Mouse (Mus musculus): ENCODE results near the gene Scrn3.

- no peak for TF ChIP-seq POLR2A (IDR thresholded peaks at IDR 0.05; ENCODE audit: borderline replicate concordance, extremely low read depth, insufficient read depth, insufficient read length, poor library complexity, severe bottlenecking)
- no peak for TF ChIP-seq CTCF (IDR thresholded peaks at IDR 0.05; ENCODE audit: borderline replicate concordance, extremely low read depth, insufficient read depth, insufficient read length)
Observed at GRCm38 (mm10) chr2:73277021-73277708, 35.2 kb upstream of the Scrn3 start.
